Mouse (Mus musculus) neural tube, embryonic 15.5 days (tissue): ENCODE measurements at regions not wholly inside any gene's neighbourhood (a gene's known extent, or its start where the extent isn't known, plus 50 kb on each side); places are given as distances from the start of the nearest gene placed in this dataset.
A peak's percentile ranks its signal among the peaks of the same experiment; 100 is the strongest.
"Not testable (repeated sequence)": the region's sequence is repeated elsewhere in the genome, so short reads cannot be mapped to it uniquely, and the experiment has no call there.

Experiments
- ATAC-seq: fragments of 200-750 bp; cut with Nextera tagmentation; 2 replicates; pipeline ENCODE4 v1.8.0; 2017; ENCODE audit warnings: mild to moderate bottlenecking, moderate TSS enrichment, moderate library complexity; ENCODE audit not compliant: low FRiP score
- H3K27ac ChIP-seq: fragments of 300-500 bp; sonication (generic); replicated peaks from 2 replicates; pipeline ENCODE4 v1.5.1; 2015; ENCODE audit warnings: mild to moderate bottlenecking, inconsistent platforms
- H3K27me3 ChIP-seq: fragments of 300-500 bp; sonication (generic); replicated peaks from 2 replicates; pipeline ENCODE4 v1.6.1; 2015; ENCODE audit warnings: inconsistent platforms
- H3K36me3 ChIP-seq: fragments of 300-500 bp; sonication (generic); 2 replicates; pipeline ENCODE4 v1.6.1; 2015; ENCODE audit warnings: inconsistent platforms
- H3K4me1 ChIP-seq: fragments of 300-500 bp; sonication (generic); 2 replicates; pipeline ENCODE4 v1.6.1; 2015; ENCODE audit warnings: inconsistent platforms
- H3K4me2 ChIP-seq: fragments of 300-500 bp; sonication (generic); 2 replicates; pipeline ENCODE4 v1.6.1; 2015; ENCODE audit warnings: inconsistent platforms, mild to moderate bottlenecking, moderate library complexity
- H3K4me3 ChIP-seq: fragments of 300-500 bp; sonication (generic); replicated peaks from 2 replicates; pipeline ENCODE4 v1.5.1; 2015; ENCODE audit warnings: mild to moderate bottlenecking, inconsistent platforms
- H3K9ac ChIP-seq: fragments of 300-500 bp; sonication (generic); replicated peaks from 2 replicates; pipeline ENCODE4 v1.6.1; 2015; ENCODE audit warnings: mild to moderate bottlenecking, inconsistent platforms
- H3K9me3 ChIP-seq: fragments of 300-500 bp; sonication (generic); replicated peaks from 2 replicates; pipeline ENCODE4 v1.6.1; 2016; ENCODE audit warnings: inconsistent platforms
- WGBS: fragments of 180-500 bp; shearing (Covaris S2); methylation state at CpG from one replicate; pipeline ENCODE4 v1.1.7; 2015; ENCODE audit warnings: mixed read lengths; 5-methylcytosine and 5-hydroxymethylcytosine counted together

DNA sequence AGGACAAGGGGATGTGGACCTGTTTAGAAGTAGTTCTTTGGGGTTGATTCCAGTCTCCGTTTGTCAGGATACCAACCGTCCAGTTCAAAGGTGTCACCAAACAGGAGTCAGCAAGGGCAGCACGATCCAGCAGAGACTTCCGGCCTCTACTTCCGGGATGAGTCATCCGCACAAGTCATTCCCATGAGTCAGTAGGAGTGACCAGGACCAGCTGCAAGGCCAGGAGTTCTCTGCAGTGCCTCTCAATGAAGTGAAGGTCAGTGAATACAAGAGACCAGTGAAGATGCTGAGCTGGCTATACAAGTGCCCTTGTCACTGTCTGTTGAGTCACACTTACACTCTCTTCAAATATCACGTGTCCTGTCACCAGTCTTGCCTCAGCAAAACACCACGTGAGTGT lies 272.8 kb upstream of the Cntnap4 start:
- Histone ChIP-seq H3K36me3 (no peaks in the 10 kb centered on the region), H3K4me2 (no peak overlapping the region), H3K4me1 (peaks cover 4% of the 10 kb centered on the region; the same call in 1 of the 2 replicates), H3K9me3 (no peaks in the 10 kb centered on the region), H3K27ac (no peak overlapping the region), H3K27me3 (no peaks in the 10 kb centered on the region), H3K9ac (no peak overlapping the region), H3K4me3 (no peak overlapping the region)
- ATAC-seq: no peak
- 87% methylated on average over 8 of the region's 8 CpGs for WGBS

DNA sequence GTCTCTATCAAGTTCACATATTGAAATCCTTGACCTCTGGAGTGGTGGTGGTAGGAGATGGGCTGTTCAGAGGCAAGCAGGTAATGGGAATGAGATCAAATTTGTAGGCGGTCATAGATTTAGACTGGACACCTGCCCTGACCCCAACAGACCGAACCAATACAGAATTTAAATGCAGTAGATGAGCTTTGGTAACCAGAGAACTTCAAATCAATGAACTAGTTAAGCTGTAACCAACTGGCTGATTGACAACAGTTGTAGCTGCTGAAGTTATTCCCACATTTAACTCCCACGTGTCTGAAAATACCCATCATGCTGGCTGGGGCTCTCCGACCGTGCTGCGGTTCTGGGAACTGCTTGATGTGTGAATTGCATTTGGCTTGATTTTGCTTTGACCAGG lies 268.5 kb upstream of the Gm6793 start:
- Histone ChIP-seq H3K27ac (no peak overlapping the region), H3K9ac (no peak overlapping the region), H3K9me3 (no peaks in the 10 kb centered on the region), H3K4me1 (no peaks in the 10 kb centered on the region), H3K4me3 (no peak overlapping the region), H3K4me2 (no peak overlapping the region), H3K36me3 (no peaks in the 10 kb centered on the region), H3K27me3 (no peaks in the 10 kb centered on the region)
- 91% methylated on average over 6 of the region's 6 CpGs for WGBS
- ATAC-seq: no peak

DNA sequence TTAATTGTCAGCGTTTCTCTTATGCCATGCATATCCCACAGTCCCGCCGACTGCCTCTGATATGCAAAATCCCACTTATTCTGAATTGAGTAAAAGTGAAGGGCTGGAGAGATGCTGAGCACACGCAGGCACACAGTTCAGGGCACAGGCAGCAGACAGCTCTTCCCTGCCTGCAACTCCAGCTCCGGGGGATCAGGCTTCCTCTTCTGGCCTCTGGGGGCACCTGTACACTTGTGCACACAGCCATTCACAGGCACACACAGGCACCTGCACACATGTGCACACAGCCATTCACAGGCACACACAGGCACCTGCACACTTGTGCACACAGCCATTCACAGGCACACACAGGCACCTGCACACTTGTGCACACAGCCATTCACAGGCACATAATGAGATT lies 254.8 kb upstream of the Gm6793 start:
- no peaks in the 10 kb centered on the region for H3K9me3 ChIP-seq
- WGBS: 24% methylated on average over 5 of the region's 5 CpGs
- no peak overlapping the region for H3K4me3 ChIP-seq
- peak overlapping the region; percentile 65 for H3K27ac ChIP-seq
- no peaks in the 10 kb centered on the region for H3K36me3 ChIP-seq
- peaks cover 13% of the 10 kb centered on the region for H3K4me1 ChIP-seq
- peak overlapping the region; percentile 32; the same call in 1 of the 2 replicates for H3K4me2 ChIP-seq
- no peak; the same call in 1 of the 2 replicates for ATAC-seq
- H3K9ac ChIP-seq: no peak overlapping the region
- H3K27me3 ChIP-seq: no peaks in the 10 kb centered on the region

DNA sequence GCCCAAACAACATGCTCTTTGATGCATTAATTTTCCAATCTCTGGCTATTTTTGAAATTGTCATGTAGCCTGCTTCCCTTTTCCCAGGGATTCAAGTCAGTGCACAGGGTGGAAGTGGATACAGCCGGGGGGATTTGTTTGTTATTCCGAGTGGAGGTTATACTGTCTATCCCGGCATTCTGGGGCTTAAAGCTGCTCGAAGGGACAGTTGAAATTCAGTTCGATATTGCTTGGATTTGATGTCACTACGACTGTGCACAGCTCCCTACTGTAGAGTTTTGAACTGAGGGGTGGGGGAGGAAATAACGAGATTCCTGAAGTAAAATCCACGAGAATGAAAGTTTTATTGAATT lies 254.4 kb upstream of the Gm6793 start:
- Histone ChIP-seq H3K4me3 (no peak overlapping the region), H3K4me2 (peak overlapping the region; percentile 32), H3K4me1 (peaks cover 13% of the 10 kb centered on the region), H3K9me3 (no peaks in the 10 kb centered on the region), H3K36me3 (no peaks in the 10 kb centered on the region), H3K27ac (peak overlapping the region; percentile 65), H3K27me3 (no peaks in the 10 kb centered on the region), H3K9ac (no peak overlapping the region; the same call in 1 of the 2 replicates)
- ATAC-seq: no peak
- WGBS: 20% methylated on average over 8 of the region's 8 CpGs

DNA sequence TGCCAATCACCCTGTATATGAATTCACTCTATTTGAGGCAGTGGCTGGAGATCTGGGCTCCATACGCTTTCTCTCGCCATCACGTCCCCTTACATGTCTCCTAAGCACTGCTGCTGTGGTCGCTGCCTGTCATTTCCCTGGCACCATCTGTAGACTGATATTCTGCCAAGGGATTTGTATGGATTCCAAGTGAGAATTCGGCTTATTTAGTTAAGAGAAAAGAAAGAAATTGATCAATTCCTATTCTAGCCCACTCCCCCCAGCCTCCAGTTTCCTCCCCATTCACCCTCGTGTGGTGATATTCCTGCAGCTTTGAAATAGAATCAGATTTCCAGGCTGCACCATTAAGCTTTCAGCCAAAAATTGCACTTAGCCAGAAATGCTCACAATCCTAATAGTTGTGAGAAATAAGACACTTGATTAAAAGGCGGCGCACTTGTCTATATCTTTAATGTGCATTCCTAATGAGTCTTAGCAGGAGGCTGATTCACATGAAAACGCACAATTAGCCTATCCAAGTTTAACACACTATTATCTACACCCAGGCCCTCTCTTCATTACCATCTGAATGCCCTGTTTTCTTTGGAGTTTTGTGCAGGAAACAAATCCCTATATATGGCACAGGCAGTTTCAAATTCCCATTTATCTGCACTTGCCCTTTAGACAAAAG lies 253.8 kb upstream of the Gm6793 start:
- no peaks in the 10 kb centered on the region for H3K36me3 ChIP-seq
- peak; percentile 66; the same call in 1 of the 2 replicates for ATAC-seq
- H3K9me3 ChIP-seq: no peaks in the 10 kb centered on the region
- H3K4me2 ChIP-seq: peak overlapping the region; percentile 32
- no peaks in the 10 kb centered on the region for H3K27me3 ChIP-seq
- 24% methylated on average over 9 of the region's 9 CpGs for WGBS
- H3K27ac ChIP-seq: peak overlapping the region; percentile 65
- H3K4me1 ChIP-seq: peaks cover 13% of the 10 kb centered on the region
- no peak overlapping the region; the same call in 1 of the 2 replicates for H3K9ac ChIP-seq
- no peak overlapping the region for H3K4me3 ChIP-seq

DNA sequence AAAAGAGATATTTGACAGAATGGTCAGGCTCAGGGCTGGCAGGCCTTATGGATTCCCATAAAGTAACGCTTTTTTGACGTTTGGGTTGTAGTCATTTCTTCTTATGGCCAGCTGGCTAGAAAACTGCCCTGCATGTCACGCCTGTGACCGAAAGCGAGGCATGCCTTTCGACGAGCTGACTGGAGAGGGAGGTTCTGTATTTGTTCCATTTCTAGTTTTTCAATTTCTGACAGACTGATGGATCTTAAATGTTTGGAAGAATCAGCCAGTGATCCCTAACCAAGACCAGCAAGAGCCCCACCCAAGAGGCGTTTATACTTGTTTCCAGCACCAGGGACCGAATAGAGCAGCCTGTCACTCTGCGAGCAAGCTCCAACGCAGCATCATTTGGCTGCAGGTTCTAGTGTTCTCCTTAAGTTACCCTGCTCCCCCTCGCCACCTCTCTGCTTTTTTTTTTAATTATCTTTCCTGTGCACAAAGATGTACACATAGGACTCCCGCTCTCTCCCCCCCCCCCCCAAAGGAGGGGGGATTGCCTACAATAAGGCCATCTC lies 243.2 kb upstream of the Gm6793 start:
- no peak for ATAC-seq
- Histone ChIP-seq H3K27ac (peak overlapping the region; percentile 56), H3K9me3 (no peaks in the 10 kb centered on the region), H3K27me3 (no peaks in the 10 kb centered on the region), H3K4me1 (peaks cover 13% of the 10 kb centered on the region), H3K4me2 (peak overlapping the region; percentile 50), H3K9ac (no peak overlapping the region), H3K36me3 (no peaks in the 10 kb centered on the region), H3K4me3 (peak overlapping the region; percentile 15; the same call in 1 of the 2 replicates)
- 45% methylated on average over 13 of the region's 13 CpGs for WGBS

DNA sequence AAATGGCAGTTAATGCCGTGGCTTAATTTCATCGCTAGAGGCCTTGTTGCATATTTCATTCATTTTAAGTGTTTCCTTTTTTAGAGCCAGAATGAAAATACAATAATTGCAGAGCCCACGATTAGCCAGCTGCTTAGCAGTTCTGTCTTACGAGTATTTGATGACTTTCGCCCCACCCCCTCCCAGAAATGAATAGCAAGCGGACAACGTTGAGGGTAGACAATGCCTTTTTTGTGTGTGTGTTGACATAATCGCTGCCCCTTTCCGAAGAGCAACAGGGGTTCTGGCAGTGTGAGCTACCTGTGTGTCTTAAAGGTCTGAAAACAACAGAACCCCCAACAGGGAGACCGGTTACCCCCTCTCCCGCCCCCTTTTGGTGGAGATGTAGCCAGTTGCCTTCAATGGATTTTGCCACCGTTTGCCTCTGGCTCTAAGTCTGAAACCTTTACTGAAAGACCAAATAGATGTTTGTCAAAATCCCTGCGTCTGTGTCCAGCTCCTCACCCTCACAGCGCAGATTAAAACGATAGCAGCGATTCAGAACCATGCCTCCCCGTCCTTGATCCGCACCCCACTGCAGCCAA lies 242.6 kb upstream of the Gm6793 start:
- H3K27me3 ChIP-seq: no peaks in the 10 kb centered on the region
- peak overlapping the region; percentile 50 for H3K4me2 ChIP-seq
- WGBS: 15% methylated on average over 18 of the region's 18 CpGs
- peak overlapping the region; percentile 56 for H3K27ac ChIP-seq
- peak overlapping the region; percentile 15 for H3K4me3 ChIP-seq
- H3K9ac ChIP-seq: no peak overlapping the region; the same call in 1 of the 2 replicates
- H3K4me1 ChIP-seq: peaks cover 13% of the 10 kb centered on the region
- H3K9me3 ChIP-seq: no peaks in the 10 kb centered on the region
- no peaks in the 10 kb centered on the region for H3K36me3 ChIP-seq
- ATAC-seq: no peak; the same call in 1 of the 2 replicates

DNA sequence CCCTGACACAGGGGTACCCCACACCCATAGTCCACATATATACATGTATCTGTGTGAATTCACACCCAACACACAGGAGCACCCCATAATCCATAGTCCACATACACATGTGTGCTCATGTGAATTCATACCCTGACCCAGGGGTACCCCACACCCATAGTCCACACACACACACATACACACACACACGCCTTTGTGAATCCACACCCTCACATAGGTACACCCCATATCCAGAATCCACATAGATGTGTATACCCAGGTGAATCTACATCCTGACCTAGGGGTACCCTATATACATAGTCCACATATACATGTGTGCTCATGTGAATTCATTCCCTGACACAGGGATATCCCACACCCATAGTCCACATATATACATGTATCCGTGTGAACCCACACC lies 231.8 kb upstream of the Gm6793 start:
- not testable (repeated sequence) for H3K27me3 ChIP-seq, H3K4me1 ChIP-seq, H3K27ac ChIP-seq, H3K4me2 ChIP-seq, H3K36me3 ChIP-seq, H3K4me3 ChIP-seq, H3K9me3 ChIP-seq, H3K9ac ChIP-seq, ATAC-seq
- 90% methylated on average over 2 of the region's 2 CpGs for WGBS

DNA sequence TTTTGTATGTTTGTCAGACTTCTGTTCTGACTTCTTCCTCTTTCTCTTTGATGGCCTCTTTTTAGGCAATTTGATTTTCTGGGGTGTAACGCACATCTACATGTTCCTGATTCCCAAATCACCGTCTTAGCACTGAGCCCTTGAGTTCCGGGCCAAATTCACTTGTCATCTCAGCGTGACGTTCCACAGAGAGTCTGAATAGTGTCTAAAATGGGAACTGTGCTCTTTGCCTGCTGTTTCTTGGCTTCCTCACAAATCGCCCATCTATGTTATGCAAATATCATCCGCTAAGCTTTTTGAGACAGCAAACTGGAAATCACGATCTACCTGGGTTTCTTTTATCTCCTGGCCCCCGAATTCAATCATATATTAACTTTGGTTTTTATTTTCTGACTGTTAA lies 223.8 kb upstream of the Gm6793 start:
- H3K27ac ChIP-seq: no peak overlapping the region
- H3K4me2 ChIP-seq: no peak overlapping the region
- no peaks in the 10 kb centered on the region for H3K4me1 ChIP-seq
- WGBS: 64% methylated on average over 9 of the region's 9 CpGs
- ATAC-seq: no peak
- H3K9ac ChIP-seq: no peak overlapping the region
- H3K27me3 ChIP-seq: no peaks in the 10 kb centered on the region
- no peaks in the 10 kb centered on the region for H3K36me3 ChIP-seq
- no peaks in the 10 kb centered on the region for H3K9me3 ChIP-seq
- H3K4me3 ChIP-seq: no peak overlapping the region

DNA sequence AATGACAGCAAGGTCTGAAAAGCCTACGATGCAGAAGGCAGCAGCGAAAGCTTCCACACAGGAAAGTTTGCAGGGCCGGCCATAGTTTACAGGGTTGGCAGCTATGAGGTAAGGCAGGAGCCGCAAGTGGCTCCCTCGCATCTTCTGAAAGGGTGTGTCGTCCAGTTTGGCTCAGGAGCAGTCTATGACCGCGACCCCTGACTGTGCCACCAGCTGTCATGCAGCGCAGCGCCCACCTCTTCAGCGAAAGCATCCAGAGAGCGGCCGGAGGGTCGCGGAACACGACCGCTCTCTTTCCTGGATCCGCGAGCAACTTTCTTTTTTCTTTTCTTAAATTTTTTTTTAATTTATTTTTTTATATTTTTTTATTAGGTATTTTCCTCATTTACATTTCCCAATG lies 221.9 kb upstream of the Gm6793 start:
- not testable (repeated sequence) for H3K4me1 ChIP-seq, H3K27me3 ChIP-seq, ATAC-seq, H3K4me2 ChIP-seq, H3K4me3 ChIP-seq, H3K27ac ChIP-seq, H3K9me3 ChIP-seq, H3K9ac ChIP-seq, H3K36me3 ChIP-seq
- 93% methylated on average over 19 of the region's 19 CpGs for whole genome bisulfite sequencing

DNA sequence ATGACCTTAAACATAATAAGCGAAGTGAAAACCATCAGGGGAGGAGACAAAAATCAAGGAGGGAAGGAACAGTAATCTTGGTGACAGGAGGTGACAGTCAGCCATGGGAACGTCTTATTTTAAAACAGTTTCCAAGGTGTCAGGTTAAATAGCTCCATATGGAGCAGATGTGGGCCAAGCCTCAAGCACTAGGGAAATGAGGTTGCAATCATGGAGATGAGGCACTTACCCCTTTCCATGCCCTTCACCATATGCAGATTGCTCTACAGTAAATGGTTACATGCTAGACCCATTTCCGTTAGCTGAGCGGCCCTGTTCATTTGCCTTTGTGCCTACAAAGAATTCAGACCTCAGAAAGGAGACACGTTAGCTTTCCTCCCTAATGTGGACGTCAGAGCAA lies 204.8 kb upstream of the Gm6793 start:
- H3K9ac ChIP-seq: no peak overlapping the region
- H3K4me1 ChIP-seq: no peaks in the 10 kb centered on the region
- no peaks in the 10 kb centered on the region for H3K9me3 ChIP-seq
- no peak overlapping the region for H3K27ac ChIP-seq
- ATAC-seq: no peak
- no peaks in the 10 kb centered on the region for H3K27me3 ChIP-seq
- no peak overlapping the region for H3K4me2 ChIP-seq
- WGBS: 73% methylated on average over 6 of the region's 6 CpGs
- no peak overlapping the region for H3K4me3 ChIP-seq
- H3K36me3 ChIP-seq: no peaks in the 10 kb centered on the region

DNA sequence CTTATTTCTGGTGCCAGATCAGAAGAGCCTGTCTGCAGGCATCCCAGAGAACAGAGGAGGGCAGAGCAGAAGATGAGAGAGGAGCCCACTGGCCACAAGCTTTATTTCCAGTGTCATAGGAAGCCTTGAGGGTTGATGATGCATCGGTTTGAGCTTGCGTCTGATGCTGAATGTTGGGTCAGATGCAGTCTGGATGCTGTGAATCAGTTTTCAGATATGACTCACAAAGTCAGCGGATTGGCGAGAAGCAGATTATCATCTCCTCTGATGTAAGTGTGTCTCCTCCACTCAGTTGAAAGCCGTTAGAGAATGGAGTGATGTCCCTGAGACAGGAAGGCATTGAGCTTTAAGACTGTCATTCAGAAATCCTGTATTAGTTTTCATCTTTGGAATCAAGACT lies 197.3 kb upstream of the Gm6793 start:
- Histone ChIP-seq H3K9me3 (0 out of 2 replicates have a peak, but pooled peaks cover 4% of the 10 kb centered on the region), H3K4me1 (no peaks in the 10 kb centered on the region), H3K4me2 (no peak overlapping the region), H3K9ac (no peak overlapping the region), H3K36me3 (no peaks in the 10 kb centered on the region), H3K27me3 (no peaks in the 10 kb centered on the region), H3K4me3 (no peak overlapping the region), H3K27ac (no peak overlapping the region)
- WGBS: 92% methylated on average over 5 of the region's 5 CpGs
- ATAC-seq: no peak
